Mouse (Mus musculus): ENCODE measurements around the gene Spindoc. TPM values are rescaled to one million over a fixed set of nuclear protein-coding genes. Genes with fewer than 3 reads are reported as not detected.

Spindoc gene
- total RNA-seq, 2 experiments from 2014 or later, result 11.8 to 17.2 TPM

DNA sequence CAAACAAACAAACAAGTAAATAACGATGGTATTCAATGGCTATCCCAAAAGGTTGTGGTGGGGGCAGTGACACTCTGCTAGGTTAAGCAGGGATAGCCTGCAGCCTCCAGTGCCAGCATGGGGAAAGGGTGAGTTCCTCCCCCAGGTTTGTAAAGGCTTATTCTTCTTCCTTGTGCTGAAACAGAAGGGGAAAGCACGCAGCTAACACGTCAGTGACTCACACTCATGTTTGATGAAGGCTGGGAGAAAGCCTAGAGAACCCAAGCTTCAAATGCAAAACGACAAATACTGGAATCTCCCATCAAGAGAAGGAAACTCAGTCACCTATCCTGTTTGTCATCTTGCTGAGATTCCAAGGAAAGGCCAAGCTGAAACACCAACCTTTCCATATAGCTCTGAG is 47.1 kb downstream of the Spindoc start:
- DNase-seq, result no peak

DNA sequence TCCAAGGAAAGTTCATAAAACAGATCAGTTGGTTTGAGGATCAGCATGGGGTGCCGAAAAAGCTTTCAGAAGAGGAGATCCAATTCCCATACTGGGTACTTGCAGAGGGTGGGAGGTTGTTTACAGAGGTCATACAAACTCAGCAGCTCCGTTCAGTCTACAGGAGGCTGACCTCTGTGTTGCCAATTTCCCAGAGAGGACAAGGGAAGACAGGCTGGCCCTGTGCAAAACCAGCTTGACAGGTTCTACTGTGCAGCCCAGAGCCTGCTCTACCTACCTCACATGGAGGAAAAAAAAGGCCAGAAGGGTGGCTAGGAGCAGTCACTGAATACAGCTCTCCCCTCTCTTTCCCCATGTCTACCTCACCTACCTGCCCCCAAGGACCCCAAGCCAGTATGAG is 48.7 kb downstream of the Spindoc start:
- DNase-seq, result no peak

DNA sequence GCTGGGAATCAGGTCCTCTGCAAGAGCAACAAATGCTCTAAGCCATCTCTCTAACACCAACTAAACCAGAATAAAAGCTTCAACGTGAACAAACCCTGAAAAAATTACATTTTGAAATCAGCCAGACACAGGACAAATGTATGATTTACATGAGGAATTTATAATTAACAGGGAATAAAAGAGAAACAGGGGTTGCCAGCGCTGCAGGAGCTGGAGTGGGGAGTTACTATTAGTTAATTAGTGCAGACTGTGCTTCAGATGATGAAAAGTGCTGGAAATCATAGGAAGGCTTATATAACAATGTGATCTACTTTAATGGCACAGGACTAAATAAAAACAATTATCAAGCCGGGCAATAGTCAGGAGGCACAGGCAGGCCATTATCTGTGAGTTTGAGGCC is 61.4 kb downstream of the Spindoc start:
- DNase-seq, result no peak

DNA sequence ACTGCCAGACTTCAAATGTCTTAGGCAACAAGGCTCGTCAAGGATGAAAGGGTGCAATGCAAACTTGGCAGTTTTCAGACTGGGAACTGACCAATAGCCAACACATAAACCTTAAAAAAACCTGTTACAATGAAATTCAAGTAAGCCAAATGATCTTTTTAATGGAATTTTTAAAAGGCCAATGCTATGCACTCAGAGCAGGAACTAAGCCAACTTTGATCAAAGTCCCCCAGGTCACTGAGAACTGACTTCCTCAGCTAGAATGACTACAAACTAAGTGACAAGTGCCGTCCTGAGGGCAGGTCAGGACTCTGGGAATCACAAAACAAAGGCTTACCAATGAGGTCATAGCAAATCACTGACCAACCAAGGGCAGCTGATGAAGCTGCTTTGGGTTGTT is 62.6 kb downstream of the Spindoc start:
- DNase-seq, result no peak

DNA sequence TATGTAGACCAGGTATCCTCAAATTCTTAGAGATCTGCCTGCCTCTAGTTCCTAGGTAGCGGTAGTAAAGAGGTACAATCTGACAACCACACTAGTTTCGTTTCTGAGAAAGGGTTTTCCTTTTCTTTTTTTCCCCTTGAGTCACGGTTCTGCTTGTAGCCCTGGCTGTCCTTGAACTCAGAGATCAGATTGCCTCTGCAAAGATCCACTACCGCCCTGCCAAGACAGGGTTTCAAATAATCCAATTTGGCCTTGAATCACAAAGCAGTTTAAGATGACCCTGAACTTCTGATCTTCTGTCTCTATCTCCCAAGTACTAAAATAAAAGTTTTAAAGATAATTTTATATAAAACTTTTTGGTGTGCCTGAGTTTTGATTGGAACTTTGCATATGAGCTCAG is 65.1 kb downstream of the Spindoc start:
- no peak for DNase-seq

DNA sequence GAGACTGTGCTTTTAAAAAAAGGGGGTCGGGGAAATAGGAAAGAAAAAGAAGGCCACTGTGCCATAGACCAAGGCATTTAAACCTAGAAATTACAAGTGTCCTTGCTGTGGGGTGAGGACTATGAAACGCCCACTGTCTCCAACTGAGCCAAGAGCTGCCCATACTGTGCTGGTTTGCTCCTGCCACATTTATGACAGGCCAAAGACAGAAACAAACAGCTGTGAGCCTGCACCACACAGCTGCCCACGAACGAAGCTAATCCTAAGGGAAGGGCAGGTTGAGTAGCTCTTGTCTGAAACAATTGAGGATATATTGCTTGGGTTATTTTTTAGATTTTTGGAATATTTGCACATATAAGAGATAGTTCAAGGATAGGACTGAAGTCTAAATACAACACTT is 66.0 kb downstream of the Spindoc start:
- DNase-seq, result no peak

DNA sequence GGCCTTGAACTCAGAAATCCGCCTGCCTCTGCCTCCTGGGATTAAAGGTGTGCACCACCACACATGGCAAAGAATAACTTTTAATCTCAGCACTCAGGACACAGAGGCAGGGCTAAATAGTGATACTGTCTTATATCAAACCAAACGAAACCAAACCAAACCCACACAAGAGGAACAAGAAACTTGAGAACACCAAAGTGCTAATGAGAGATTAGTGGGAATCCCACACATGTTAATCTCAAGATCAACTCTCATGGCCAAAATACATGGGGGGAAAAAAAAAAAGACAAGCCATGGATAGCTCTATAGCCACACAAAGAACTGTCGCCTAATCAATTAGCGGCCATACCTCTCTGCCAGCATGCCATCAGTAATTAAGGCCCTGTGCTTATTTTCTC is 67.2 kb downstream of the Spindoc start:
- no peak for DNase-seq

DNA sequence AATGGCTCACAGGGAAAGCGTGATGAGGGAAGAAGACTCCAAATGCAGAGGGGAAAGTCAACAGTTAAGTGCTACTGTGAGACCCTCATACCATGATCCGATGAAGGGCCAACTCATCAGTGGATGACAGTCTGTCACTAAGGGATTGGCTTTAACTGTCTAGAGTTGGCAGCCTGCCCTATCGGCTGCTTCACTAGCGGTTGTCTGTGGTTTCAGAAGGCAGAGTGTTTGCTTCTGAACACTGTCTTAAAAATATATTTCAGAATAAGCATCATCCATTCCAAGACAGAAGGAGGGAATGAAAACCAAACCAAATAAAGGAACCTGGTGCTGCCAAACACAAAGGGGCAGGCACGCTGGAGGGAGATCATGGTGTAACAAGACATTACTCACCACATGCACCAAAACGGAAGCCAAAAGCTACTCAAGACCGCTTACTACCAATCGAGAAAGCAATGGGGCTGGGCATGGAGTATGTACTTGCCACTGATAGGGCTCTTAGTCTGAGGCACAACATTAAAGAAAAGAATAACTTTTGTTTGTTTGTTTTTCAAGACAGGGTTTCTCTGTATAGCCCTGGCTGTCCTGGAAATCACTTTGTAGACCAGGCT is 67.7 kb downstream of the Spindoc start:
- no peak for DNase-seq

DNA sequence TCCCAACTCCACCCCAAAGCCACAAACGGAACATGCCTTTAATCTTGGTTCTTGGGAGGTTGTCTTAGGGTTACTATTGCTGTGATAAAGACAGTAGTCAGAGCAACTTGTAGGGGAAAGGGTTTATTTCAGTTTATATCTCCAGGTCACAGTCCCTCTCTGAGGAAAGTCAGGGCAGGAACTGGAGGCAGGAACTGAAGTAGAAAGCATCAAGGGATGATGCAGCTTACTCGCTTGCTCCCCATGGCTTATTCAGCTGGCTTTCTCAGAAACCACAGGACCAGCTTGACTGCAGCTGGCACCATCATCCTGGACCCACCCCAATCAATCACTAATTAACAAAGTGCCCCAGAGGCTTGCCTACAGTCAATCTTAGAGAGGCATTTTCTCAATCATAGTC is 69.1 kb downstream of the Spindoc start:
- DNase-seq, result no peak

DNA sequence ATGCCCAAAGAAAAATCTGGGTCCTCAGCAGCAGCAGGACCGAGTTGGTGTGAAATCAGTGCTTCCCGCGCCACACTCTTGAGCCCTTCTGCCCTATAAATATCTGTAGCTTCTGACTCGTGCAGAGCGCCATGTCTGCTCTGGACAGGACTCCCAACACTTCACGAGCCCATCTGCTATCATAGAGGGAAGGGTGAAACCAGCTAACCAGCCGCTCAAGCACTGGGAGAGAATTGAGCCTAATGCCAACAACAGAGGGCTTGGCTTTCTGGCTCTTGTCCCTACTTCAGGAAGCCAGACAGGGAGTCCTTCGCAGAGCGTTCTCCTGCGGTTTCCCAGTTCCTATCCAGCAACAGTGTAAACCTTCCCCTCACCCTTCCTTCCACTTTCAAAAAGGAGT is 71.5 kb downstream of the Spindoc start:
- DNase-seq, result no peak

DNA sequence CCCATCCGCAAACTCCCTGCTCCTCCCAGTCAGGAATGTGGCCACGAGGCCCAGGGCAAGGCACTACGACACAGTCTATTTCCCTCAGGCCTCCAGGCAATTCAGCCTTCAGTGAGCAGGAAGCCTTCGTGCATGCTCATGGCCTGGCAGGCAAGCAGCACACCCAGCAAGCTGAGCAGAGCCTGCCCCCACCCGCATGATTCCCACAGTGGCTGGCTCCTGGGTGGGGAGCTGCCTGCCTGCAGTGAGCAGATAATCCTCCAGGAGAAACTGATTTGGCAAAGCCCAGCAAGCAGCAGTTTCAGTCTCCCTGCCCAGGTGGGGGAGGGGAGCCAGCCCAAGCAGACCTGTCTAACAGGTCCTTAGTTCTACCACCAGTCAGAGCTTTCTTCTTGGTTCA is 72.1 kb downstream of the Spindoc start:
- peak; percentile 44 for DNase-seq

DNA sequence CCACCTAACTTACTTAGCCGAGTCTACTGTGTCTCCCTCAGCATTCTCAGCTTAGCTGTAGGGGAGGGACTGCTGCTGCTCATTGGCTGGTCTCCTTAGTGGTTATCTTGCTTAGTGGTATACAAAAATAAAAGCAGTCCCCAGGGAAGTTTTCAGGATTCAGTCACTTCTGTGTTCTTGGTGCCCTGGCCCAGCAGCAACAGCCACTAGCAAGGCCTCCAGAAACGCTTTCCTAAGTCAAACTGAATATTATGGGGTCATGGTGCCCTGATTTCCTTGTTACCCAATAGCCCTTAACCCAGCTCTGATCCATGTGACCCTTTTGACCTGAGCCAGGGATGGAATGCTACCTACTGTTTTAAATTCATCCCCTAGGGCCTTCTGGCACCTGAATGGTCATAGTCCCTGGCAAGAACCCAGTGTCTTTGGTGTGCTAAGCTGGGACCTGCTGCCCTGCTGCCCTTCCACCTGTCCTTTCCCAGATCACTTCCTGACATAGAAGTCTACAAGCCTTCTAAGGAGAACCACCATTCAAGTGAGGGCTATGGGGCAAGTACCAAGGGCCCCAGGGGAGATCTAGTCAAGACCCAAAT is 73.0 kb downstream of the Spindoc start:
- no peak for DNase-seq

DNA sequence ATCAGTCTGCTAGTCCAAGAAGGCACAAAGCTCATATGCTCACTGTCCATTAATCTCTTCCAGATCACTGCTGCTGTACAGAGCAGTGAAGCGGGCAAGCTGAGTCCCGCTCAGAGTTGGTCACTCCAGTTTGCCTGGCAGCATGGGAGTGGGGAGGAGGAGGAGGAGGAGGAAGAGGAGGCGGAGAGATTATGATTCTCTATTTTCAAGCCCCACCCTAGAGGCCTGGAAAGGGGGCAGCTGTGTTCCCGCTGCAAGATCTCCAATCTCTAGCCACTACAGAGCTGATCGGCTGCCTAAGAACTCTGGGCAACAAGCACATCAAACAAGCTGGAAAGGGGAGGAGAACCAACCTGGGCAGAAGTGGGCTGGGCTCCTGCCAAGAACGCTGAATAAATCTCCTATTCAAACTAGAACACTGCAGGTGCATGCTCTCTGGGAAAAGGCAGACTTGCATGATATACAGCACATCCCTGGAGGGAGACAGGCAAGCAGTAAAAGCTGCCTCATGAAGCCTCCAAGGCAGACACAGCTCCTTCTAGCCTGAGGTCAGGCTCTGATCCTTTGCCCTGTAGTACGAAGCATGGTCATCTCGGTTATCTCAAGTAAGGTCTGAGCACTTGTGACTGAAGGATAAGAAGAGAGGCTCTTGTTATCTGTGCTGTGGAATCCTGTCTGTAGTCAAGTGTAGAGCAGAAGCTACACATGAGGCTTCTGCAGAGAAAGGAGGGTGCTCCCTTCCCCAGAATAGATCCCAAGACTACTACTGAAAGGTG is 74.6 kb downstream of the Spindoc start:
- DNase-seq, result no peak

DNA sequence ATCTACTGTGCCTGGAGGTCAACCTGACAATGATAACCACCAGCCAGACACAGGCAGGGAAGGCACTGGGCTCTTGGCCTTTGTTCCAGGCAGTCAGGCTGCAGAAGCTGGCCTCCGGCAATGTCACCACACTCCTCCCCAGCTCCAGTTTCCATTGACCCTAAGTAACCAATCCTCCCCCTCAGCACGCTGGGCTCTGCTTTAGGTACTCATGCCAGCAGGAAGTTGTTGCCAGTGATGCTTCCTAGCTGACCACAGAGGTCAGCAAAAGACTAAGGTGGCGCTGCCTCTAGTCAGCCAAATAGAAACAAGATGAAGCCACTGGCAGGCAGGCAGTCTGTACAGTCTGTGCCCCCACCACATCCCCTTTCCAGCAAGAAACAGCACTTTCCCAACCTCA is 75.8 kb downstream of the Spindoc start:
- DNase-seq, result peak; percentile 41

DNA sequence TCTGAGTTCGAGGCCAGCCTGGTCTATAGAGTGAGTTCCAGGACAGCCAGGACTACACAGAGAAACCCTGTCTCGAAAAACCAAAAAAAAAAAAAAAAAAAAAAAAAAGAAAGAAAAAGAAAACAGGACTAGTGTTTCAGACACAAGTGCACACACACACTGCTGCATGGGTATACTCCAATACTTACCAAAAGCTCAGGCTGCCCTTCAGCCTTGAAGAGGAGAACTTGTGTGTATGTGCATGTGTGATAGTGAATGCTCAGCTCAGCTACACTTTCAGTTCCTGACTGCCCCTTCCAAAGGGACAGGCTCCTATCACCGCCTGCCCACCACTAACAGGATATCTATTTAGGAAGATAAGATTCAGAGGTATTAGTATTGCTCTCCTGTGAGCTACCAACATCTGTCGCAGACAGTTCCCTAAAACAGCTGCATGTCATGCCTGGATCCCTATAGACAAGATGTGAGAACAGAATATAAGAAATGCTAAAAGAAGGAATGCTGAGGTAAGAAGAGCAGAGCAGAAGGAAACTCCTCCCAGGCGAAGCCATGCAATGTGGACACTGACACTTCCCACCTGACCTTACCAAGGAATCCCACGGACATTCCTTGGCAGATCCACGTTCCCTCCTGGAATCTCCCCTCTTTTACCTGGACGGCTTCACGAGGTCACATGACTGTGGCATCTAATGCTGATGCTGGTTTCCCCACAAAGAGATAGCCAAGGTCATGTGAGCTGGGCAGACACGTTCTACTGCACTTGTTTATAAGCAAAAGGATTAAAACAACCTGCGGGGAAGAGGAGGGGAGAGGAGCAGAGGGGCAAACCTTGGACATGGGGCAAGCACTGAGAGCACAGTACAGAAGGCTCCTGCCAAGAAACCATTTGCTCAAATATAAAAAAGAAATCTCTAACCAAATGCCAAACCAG is 77.1 kb downstream of the Spindoc start:
- DNase-seq, result no peak

DNA sequence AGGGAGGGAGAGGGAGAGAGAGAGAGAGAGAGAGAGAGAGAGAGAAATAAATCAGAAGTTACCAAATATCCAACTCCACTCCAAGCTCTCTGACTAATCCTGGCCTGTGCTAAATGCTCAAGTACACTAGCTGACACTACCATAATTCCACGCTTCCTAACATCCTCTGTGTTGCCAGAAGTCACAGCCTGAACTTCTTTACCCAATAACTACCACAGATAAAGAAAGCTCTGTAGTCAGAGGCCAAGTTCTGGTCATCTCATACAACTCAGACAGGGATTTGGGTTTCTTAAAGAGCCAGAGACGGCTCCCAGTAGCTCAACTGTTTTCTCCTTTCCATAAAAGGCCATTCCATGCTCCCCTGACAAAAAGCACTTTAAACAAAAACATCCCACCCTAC is 78.0 kb downstream of the Spindoc start:
- no peak for DNase-seq

Small RNA genes lying within 50 kb of the gene (microRNA-seq; reads per million reads assigned to microRNA genes)
- 0 to 0.32 reads per million in 2 experiments for gene Mir6991

Other genes with a start within 250 kb of the Spindoc start
- gene Otub1, start 176.7 kb downstream of the Spindoc start, total RNA-seq (2021), result 10 to 100 TPM; 63.2 to 67.3 TPM
- gene Cox8a, start 165.4 kb downstream of the Spindoc start, total RNA-seq (2021), result 100 to 1,000 TPM; 275 to 315 TPM
- 10 to 100 TPM; 12.5 to 15.9 TPM for gene Naa40, start 141.8 kb downstream of the Spindoc start, total RNA-seq (2021)
- 1 to 10 TPM; 8.2 to 9.1 TPM for gene Rcor2, start 115.7 kb downstream of the Spindoc start, total RNA-seq (2021)
- gene Mark2, start 41.1 kb downstream of the Spindoc start, total RNA-seq (2021), result 10 to 100 TPM; 38.2 to 45.8 TPM
- gene 2700081O15Rik, start 34.6 kb upstream of the Spindoc start, total RNA-seq (2021), result 10 to 100 TPM; 14.6 to 22.1 TPM
- 10 to 100 TPM; 50.5 to 55.1 TPM for gene Rtn3, start 100.3 kb upstream of the Spindoc start, total RNA-seq (2021)
- gene Atl3, start 111.0 kb upstream of the Spindoc start, total RNA-seq (2021), result 10 to 100 TPM; 22.8 to 27.5 TPM
- gene Pla2g16, start 174.5 kb upstream of the Spindoc start, total RNA-seq (2021), result 10 to 100 TPM; 61.0 to 61.6 TPM
- gene Lgals12, start 224.2 kb upstream of the Spindoc start, total RNA-seq (2021), result 1 to 10 TPM in 1 of 2 experiments, under 1 TPM in 1; 0.90 to 1.2 TPM
- gene Hrasls5, start 229.5 kb upstream of the Spindoc start, total RNA-seq (2021), result not detected

Data from gastrocnemius, postnatal 10 days (tissue).